ENCODE assay signal across 1 mouse cellular context in genomic region chr3:84610183-84610710, GRCm38 (mm10).
TF ChIP-seq lines count a peak whose summit lies in the region.

No protein-coding gene starts in this region.

TF ChIP-seq in MEL, 35 proteins besides CTCF, POLR2A, EP300 and RAD21:
- TF ChIP-seq GABPA (IDR thresholded peaks at IDR 0.05; ENCODE audit: low read depth, low read length) (no peak), ZNF384 (IDR thresholded peaks at IDR 0.05; ENCODE audit: low read depth, low read length) (no peak), HCFC1 (IDR thresholded peaks at IDR 0.05; ENCODE audit: low read depth, low read length) (no peak), TBP (IDR thresholded peaks at IDR 0.05; ENCODE audit: low read depth, low read length) (no peak), ZC3H11A (IDR thresholded peaks at IDR 0.05; ENCODE audit: low read depth, low read length) (no peak), MAFK (IDR thresholded peaks at IDR 0.05; ENCODE audit: borderline replicate concordance, low read depth, low read length) (no peak), ZKSCAN1 (IDR thresholded peaks at IDR 0.05; ENCODE audit: low read depth, low read length) (no peak), RCOR1 (IDR thresholded peaks at IDR 0.05; ENCODE audit: low read depth, low read length) (no peak), MXI1 (IDR thresholded peaks at IDR 0.05; ENCODE audit: low read depth, low read length) (no peak), USF2 (IDR thresholded peaks at IDR 0.05; ENCODE audit: borderline replicate concordance in 1 of 2, insufficient read depth in 1 of 2, low read depth in 1 of 2, low read length in 2 of 2) (no peak), SIN3A (IDR thresholded peaks at IDR 0.05; ENCODE audit: low read length) (no peak)
TF ChIP-seq in MEL: peak in this region for 0.
